Mouse (Mus musculus) CD4-positive helper T cell, adult 2 months (primary cell): ENCODE measurements around the gene P2ry12.

Experiments used
- DNase-seq: peaks from one replicate; pipeline ENCODE4 v3.0.0-alpha.2; 2012; ENCODE audit warnings: low read depth, missing footprints, low spot score

P2ry12 gene

GRCm38 (mm10) chr3:59187336-59187735 lies 75.3 kb downstream of the P2ry12 start:
- no peak for DNase-seq

GRCm38 (mm10) chr3:59185662-59186061 lies 77.0 kb downstream of the P2ry12 start:
- no peak for DNase-seq

GRCm38 (mm10) chr3:59182129-59182528 lies 80.5 kb downstream of the P2ry12 start:
- no peak for DNase-seq

- DNase-seq: no peak
Observed at GRCm38 (mm10) chr3:59181134-59181533, 81.5 kb downstream of the P2ry12 start.

GRCm38 (mm10) chr3:59176871-59177270 lies 85.8 kb downstream of the P2ry12 start:
- no peak for DNase-seq

- peak; percentile 54 for DNase-seq
Observed at GRCm38 (mm10) chr3:59175234-59175633, 87.4 kb downstream of the P2ry12 start.

GRCm38 (mm10) chr3:59174426-59175154 lies 88.1 kb downstream of the P2ry12 start:
- DNase-seq: no peak

GRCm38 (mm10) chr3:59169921-59170627 lies 92.6 kb downstream of the P2ry12 start:
- DNase-seq: no peak

- DNase-seq: no peak
Observed at GRCm38 (mm10) chr3:59169215-59169614, 93.5 kb downstream of the P2ry12 start.

- peak; percentile 13 for DNase-seq
Observed at GRCm38 (mm10) chr3:59168476-59168875, 94.2 kb downstream of the P2ry12 start.

- no peak for DNase-seq
Observed at GRCm38 (mm10) chr3:59167417-59168054, 95.1 kb downstream of the P2ry12 start.
